Mouse (Mus musculus) layer of hippocampus, adult 9-10 months (tissue): ENCODE measurements around the gene Tnfsf18.

Experiments
- DNase-seq: peaks from one replicate; pipeline ENCODE4 v3.0.0; 2022; ENCODE audit warnings: low spot score

Gene Tnfsf18

GRCm38 (mm10) chr1:161494343-161494742 is at the start of gene Tnfsf18:
Gene Tnfsf18, plus strand, starts transcription at chr1:161494655.
- DNase-seq: no peak

GRCm38 (mm10) chr1:161444858-161445257 is 49.6 kb upstream of the Tnfsf18 start:
- DNase-seq: no peak

GRCm38 (mm10) chr1:161451683-161452245 is 42.7 kb upstream of the Tnfsf18 start:
- no peak for DNase-seq

GRCm38 (mm10) chr1:161452250-161452649 is 42.2 kb upstream of the Tnfsf18 start:
- no peak for DNase-seq

- peak; percentile 5 for DNase-seq
Observed at GRCm38 (mm10) chr1:161463388-161464085, 30.9 kb upstream of the Tnfsf18 start.

- no peak for DNase-seq
Observed at GRCm38 (mm10) chr1:161477221-161477620, 17.2 kb upstream of the Tnfsf18 start.

- DNase-seq: no peak
Observed at GRCm38 (mm10) chr1:161479854-161480253, 14.6 kb upstream of the Tnfsf18 start.

- no peak for DNase-seq
Observed at GRCm38 (mm10) chr1:161482211-161482610, 12.2 kb upstream of the Tnfsf18 start.

GRCm38 (mm10) chr1:161487069-161487468 is 7.4 kb upstream of the Tnfsf18 start:
- DNase-seq: no peak

GRCm38 (mm10) chr1:161491766-161492165 is 2.7 kb upstream of the Tnfsf18 start:
- DNase-seq: no peak

GRCm38 (mm10) chr1:161496866-161497645 is 2.6 kb downstream of the Tnfsf18 start:
- no peak for DNase-seq

- DNase-seq: no peak
Observed at GRCm38 (mm10) chr1:161500114-161500810, 5.8 kb downstream of the Tnfsf18 start.

GRCm38 (mm10) chr1:161500811-161501146 is 6.3 kb downstream of the Tnfsf18 start:
- no peak for DNase-seq

GRCm38 (mm10) chr1:161506317-161506716 is 11.9 kb downstream of the Tnfsf18 start:
- DNase-seq: no peak

- DNase-seq: no peak
Observed at GRCm38 (mm10) chr1:161507623-161508047, 13.2 kb downstream of the Tnfsf18 start.

- DNase-seq: no peak
Observed at GRCm38 (mm10) chr1:161517355-161517754, 22.9 kb downstream of the Tnfsf18 start.

- no peak for DNase-seq
Observed at GRCm38 (mm10) chr1:161520223-161520622, 25.8 kb downstream of the Tnfsf18 start.

- no peak for DNase-seq
Observed at GRCm38 (mm10) chr1:161528173-161528572, 33.7 kb downstream of the Tnfsf18 start.

- no peak for DNase-seq
Observed at GRCm38 (mm10) chr1:161550596-161551095, 56.2 kb downstream of the Tnfsf18 start.

- no peak for DNase-seq
Observed at GRCm38 (mm10) chr1:161552098-161552497, 57.6 kb downstream of the Tnfsf18 start.
